In genomic region chr12:8371746-8372510, GRCm38 (mm10) we compare ENCODE assay signal across 20 mouse cellular contexts. TPM values are rescaled to one million over a fixed set of nuclear protein-coding genes. Genes with fewer than 3 reads are reported as not detected.
A peak's percentile ranks its signal among the peaks of the same experiment; 100 is the strongest.
DNase-seq lines count a peak whose midpoint lies in the region; ATAC-seq and TF ChIP-seq lines count a peak whose summit lies in the region.
"Had no signal": no experiment of that assay in that cellular context is flagged by ENCODE, and none has a peak within 500 bp of the region (broad histone marks: within the 10 kb centered on the region; RNA-seq: fewer than 3 reads in every experiment).

No protein-coding gene starts in this region.

- H3K4me3 ChIP-seq in heart, embryonic 15.5 days = no peak overlapping the region
- H3K4me3 ChIP-seq in MEL (ENCODE audit: control insufficient read depth in 1 of 2, insufficient read depth in 1 of 2, low read depth in 2 of 2, low read length in 2 of 2) = no peak overlapping the region
- no peak overlapping the region for H3K4me3 ChIP-seq in intestine, embryonic 15.5 days (replicated peaks)
- H3K4me3 ChIP-seq in stomach, embryonic 16.5 days (replicated peaks; ENCODE audit: low read length) = no peak overlapping the region
- H3K4me3 ChIP-seq: embryonic facial prominence, embryonic 13.5 days; forebrain, embryonic 15.5 days; hindbrain, embryonic 12.5 days; liver, embryonic 15.5 days had no signal

- DNase-seq in heart, adult 18-20 months = no peak
- peak; percentile 4 for DNase-seq in MEL (ENCODE audit: low read depth, low spot score)
- no peak for DNase-seq in cerebellum, adult 11 months
- DNase-seq: adrenal gland, adult 2 months; B cell, adult 2 months; cerebellum, adult 9-10 months; gastrocnemius, postnatal 25 days; layer of hippocampus, postnatal 36 days; lung, postnatal 14 days; retina, postnatal 1 day; right cerebral cortex, postnatal 4 days; thymus, postnatal 4 days had no signal

- no peak; the same call in 1 of the 2 replicates for ATAC-seq in heart, embryonic 15.5 days (replicated peaks; ENCODE audit: insufficient number of reproducible peaks, insufficient read depth, low FRiP score, low read depth)
- ATAC-seq in intestine, embryonic 15.5 days = peak; percentile 96
- peak; percentile 82; the same call in 1 of the 2 replicates for ATAC-seq in stomach, embryonic 16.5 days (ENCODE audit: insufficient read depth, low FRiP score)
- ATAC-seq in megakaryocyte, adult 5-6 weeks (ENCODE audit: poor library complexity, severe bottlenecking) = no peak
- ATAC-seq: forebrain, embryonic 15.5 days had no signal

- H3K79me2 ChIP-seq in MEL (ENCODE audit: control insufficient read depth, insufficient read depth, low read length, poor library complexity) = no peaks in the 10 kb centered on the region

- no peak overlapping the region for H3K9ac ChIP-seq in heart, embryonic 15.5 days
- H3K9ac ChIP-seq in MEL (ENCODE audit: control insufficient read depth, low read depth, low read length, poor library complexity, severe bottlenecking) = no peak overlapping the region
- no peak overlapping the region for H3K9ac ChIP-seq in intestine, embryonic 15.5 days
- no peak overlapping the region for H3K9ac ChIP-seq in stomach, embryonic 16.5 days (ENCODE audit: low read length)
- H3K9ac ChIP-seq: embryonic facial prominence, embryonic 13.5 days; forebrain, embryonic 15.5 days; hindbrain, embryonic 12.5 days; liver, embryonic 15.5 days had no signal

- peaks cover 17% of the 10 kb centered on the region for H3K4me1 ChIP-seq in heart, embryonic 15.5 days (replicated peaks)
- H3K4me1 ChIP-seq in MEL (ENCODE audit: control insufficient read depth in 1 of 2, insufficient read depth in 2 of 2, low read length in 2 of 2) = no peaks in the 10 kb centered on the region
- peaks cover 3% of the 10 kb centered on the region; the same call in 1 of the 2 replicates for H3K4me1 ChIP-seq in intestine, embryonic 15.5 days (replicated peaks)
- H3K4me1 ChIP-seq in stomach, embryonic 16.5 days (ENCODE audit: control insufficient read depth, insufficient read depth, low read length) = no peaks in the 10 kb centered on the region
- H3K4me1 ChIP-seq: embryonic facial prominence, embryonic 13.5 days; forebrain, embryonic 15.5 days; hindbrain, embryonic 12.5 days; liver, embryonic 15.5 days had no signal

- TF ChIP-seq EP300 in MEL (IDR thresholded peaks at IDR 0.05; ENCODE audit: low read depth in 1 of 2, low read length in 2 of 2) = no peak

- TF ChIP-seq CTCF in MEL (IDR thresholded peaks at IDR 0.05 in 2 of 3, conservative IDR thresholded peaks at IDR 0.05 in 1 of 3; ENCODE audit: control insufficient read depth in 1 of 3, insufficient read depth in 1 of 3, low read depth in 2 of 3, low read length in 3 of 3, poor library complexity in 1 of 3, severe bottlenecking in 1 of 3) = no peak

- no peak overlapping the region for H3K4me2 ChIP-seq in heart, embryonic 15.5 days
- no peak overlapping the region for H3K4me2 ChIP-seq in intestine, embryonic 15.5 days (replicated peaks)
- H3K4me2 ChIP-seq in stomach, embryonic 16.5 days (ENCODE audit: low read depth, low read length) = no peak overlapping the region
- H3K4me2 ChIP-seq: embryonic facial prominence, embryonic 13.5 days; forebrain, embryonic 15.5 days; hindbrain, embryonic 12.5 days; liver, embryonic 15.5 days had no signal

- H3K27me3 ChIP-seq in heart, embryonic 15.5 days = no peaks in the 10 kb centered on the region
- H3K27me3 ChIP-seq in MEL (ENCODE audit: control insufficient read depth in 1 of 2, insufficient read depth in 2 of 2, low read length in 2 of 2) = no peaks in the 10 kb centered on the region; a peak in 1 of 4 replicates
- no peaks in the 10 kb centered on the region for H3K27me3 ChIP-seq in intestine, embryonic 15.5 days (replicated peaks)
- H3K27me3 ChIP-seq in stomach, embryonic 16.5 days (ENCODE audit: control insufficient read depth, insufficient read depth, low read length) = no peaks in the 10 kb centered on the region
- H3K27me3 ChIP-seq: embryonic facial prominence, embryonic 13.5 days; forebrain, embryonic 15.5 days; hindbrain, embryonic 12.5 days; liver, embryonic 15.5 days had no signal

- TF ChIP-seq RAD21 in MEL (IDR thresholded peaks at IDR 0.05; ENCODE audit: low read depth, low read length) = no peak

- 0 out of 2 replicates have a peak overlapping the region, but pooled peaks have one; percentile 26 for H3K27ac ChIP-seq in heart, embryonic 15.5 days
- H3K27ac ChIP-seq in MEL (ENCODE audit: control insufficient read depth, low read depth, low read length) = no peak overlapping the region
- peak overlapping the region; percentile 88 for H3K27ac ChIP-seq in intestine, embryonic 15.5 days
- H3K27ac ChIP-seq in stomach, embryonic 16.5 days (ENCODE audit: low read length) = no peak overlapping the region
- H3K27ac ChIP-seq: embryonic facial prominence, embryonic 13.5 days; forebrain, embryonic 15.5 days; hindbrain, embryonic 12.5 days; liver, embryonic 15.5 days had no signal

- 32% methylated on average over 5 of the region's 5 CpGs for WGBS in heart, embryonic 15.5 days
- WGBS in intestine, embryonic 15.5 days = 40% methylated on average over 5 of the region's 5 CpGs
- WGBS in stomach, embryonic 16.5 days = 52% methylated on average over 5 of the region's 5 CpGs

- no peaks in the 10 kb centered on the region for H3K36me3 ChIP-seq in heart, embryonic 15.5 days
- H3K36me3 ChIP-seq in MEL (ENCODE audit: control insufficient read depth in 1 of 2, insufficient read depth in 2 of 2, low read length in 2 of 2) = no peaks in the 10 kb centered on the region
- no peaks in the 10 kb centered on the region for H3K36me3 ChIP-seq in intestine, embryonic 15.5 days
- no peaks in the 10 kb centered on the region for H3K36me3 ChIP-seq in stomach, embryonic 16.5 days (ENCODE audit: control insufficient read depth, insufficient read depth, low read length)
- H3K36me3 ChIP-seq: embryonic facial prominence, embryonic 13.5 days; forebrain, embryonic 15.5 days; hindbrain, embryonic 12.5 days; liver, embryonic 15.5 days had no signal

- no peak for TF ChIP-seq POLR2A in MEL (IDR thresholded peaks at IDR 0.05; ENCODE audit: control insufficient read depth in 1 of 2, insufficient read depth in 1 of 2, low read depth in 1 of 2, low read length in 2 of 2, poor library complexity in 1 of 2)

- no peaks in the 10 kb centered on the region for H3K9me3 ChIP-seq in heart, embryonic 15.5 days (replicated peaks)
- no peaks in the 10 kb centered on the region for H3K9me3 ChIP-seq in MEL (replicated peaks; ENCODE audit: insufficient read depth, low read length)
- no peaks in the 10 kb centered on the region for H3K9me3 ChIP-seq in intestine, embryonic 15.5 days
- no peaks in the 10 kb centered on the region for H3K9me3 ChIP-seq in stomach, embryonic 16.5 days (replicated peaks; ENCODE audit: control insufficient read depth, low read length)
- H3K9me3 ChIP-seq: embryonic facial prominence, embryonic 13.5 days; forebrain, embryonic 15.5 days; hindbrain, embryonic 12.5 days; liver, embryonic 15.5 days had no signal

TF ChIP-seq in MEL, 35 proteins besides CTCF, POLR2A, EP300 and RAD21:
- TF ChIP-seq ELF1 (IDR thresholded peaks at IDR 0.05; ENCODE audit: low read depth, low read length) (no peak), CHD2 (IDR thresholded peaks at IDR 0.05; ENCODE audit: low read length) (no peak), GATA1 (IDR thresholded peaks at IDR 0.05; ENCODE audit: low read depth, low read length) (no peak), NELFE (IDR thresholded peaks at IDR 0.05; ENCODE audit: low read depth, low read length) (no peak)
TF ChIP-seq in MEL: peak in this region for 0.

RNA-seq across cellular contexts. Expression of gene Hs1bp3, which starts 58.7 kb away (rescaled TPM):
- 12.1 and 16.5 TPM in 2 replicates for polyA plus RNA-seq in heart, embryonic 15.5 days (2015; fragmentation: Nextera tagmentation; extraction: Ambion mirVana)
- 10 to 100 TPM; 13.8 to 15.6 TPM for total RNA-seq in heart, adult 18-20 months (2021)
- total RNA-seq in MEL (2012; rRNA removed) = 4.7 and 5.4 TPM in 2 replicates
- polyA plus RNA-seq in MEL (2012; ENCODE audit: insufficient read depth in 1 of 2, insufficient read length in 2 of 2, low read depth in 1 of 2, low replicate concordance in 2 of 2, missing spikeins in 1 of 2) = 10 to 100 TPM in 1 of 2 experiments, not detected in 1; 17.4 TPM
- 21.4 and 23.4 TPM in 2 replicates for polyA plus RNA-seq in intestine, embryonic 15.5 days (2015; fragmentation: Nextera tagmentation; extraction: Ambion mirVana)
- 15.7 and 16.5 TPM in 2 replicates for polyA plus RNA-seq in stomach, embryonic 16.5 days (2015; fragmentation: Nextera tagmentation; extraction: Ambion mirVana)
- total RNA-seq in megakaryocyte, adult 5-6 weeks (2015) = 4.7 and 4.8 TPM in 2 replicates
- total RNA-seq in megakaryocyte, adult 5-6 weeks (2017) = 4.4 and 6.7 TPM in 2 replicates

Comparison
In these comparisons a context has a peak if more than half of its experiments do, and no peak if none do; other contexts are left out.
1. ATAC-seq: peak in intestine, embryonic 15.5 days (single experiment) and stomach, embryonic 16.5 days (single experiment); none in heart, embryonic 15.5 days (single experiment) and megakaryocyte, adult 5-6 weeks (single experiment).
2. H3K27ac ChIP-seq: peak in heart, embryonic 15.5 days (single experiment) and intestine, embryonic 15.5 days (single experiment); none in MEL (single experiment) and stomach, embryonic 16.5 days (single experiment).